Mouse (Mus musculus) liver, embryonic 14 days (tissue): ENCODE data around the gene Mageb3. TPM values are rescaled to one million over a fixed set of nuclear protein-coding genes. Genes with fewer than 3 reads are reported as not detected.

Experiments
- polyA plus RNA-seq: library from polyadenylated mRNA; depleted of rRNA; stranded (reverse); fragments of >200 nt; gene quantifications from 2 replicates; pipeline ENCODE4 v1.2.3, GENCODE M21; 2012; rRNA removed

The Mageb3 gene
- polyA plus RNA-seq = 0.05 TPM in 2 replicates

GRCm38 (mm10) chr2:121955765-121956223 lies at the start of gene Mageb3, which contains the start of gene Ctdspl2:
Mageb3 (minus strand) TSS chr2:121956092.
Ctdspl2 (plus strand) TSS chr2:121956001.

Other genes with a start within 250 kb of the Mageb3 start
- gene Frmd5, start 149.0 kb downstream of the Mageb3 start, polyA plus RNA-seq = 0.14 and 0.15 TPM in 2 replicates
- gene Casc4, start 89.1 kb downstream of the Mageb3 start, polyA plus RNA-seq = 3.8 and 4.2 TPM in 2 replicates
- gene Ctdspl2, start 91 bp downstream of the Mageb3 start, polyA plus RNA-seq = 7.4 and 8.9 TPM in 2 replicates
- gene Eif3j1, start 72.5 kb upstream of the Mageb3 start, polyA plus RNA-seq = 15.1 and 17.6 TPM in 2 replicates
- 2.2 and 2.7 TPM in 2 replicates for gene Spg11, start 162.3 kb upstream of the Mageb3 start, polyA plus RNA-seq
- 171 and 189 TPM in 2 replicates for gene B2m, start 191.6 kb upstream of the Mageb3 start, polyA plus RNA-seq
- 0.03 and 0.06 TPM in 2 replicates for gene Trim69, start 204.6 kb upstream of the Mageb3 start, polyA plus RNA-seq
- 0.05 and 0.06 TPM in 2 replicates for gene Patl2, start 230.1 kb upstream of the Mageb3 start, polyA plus RNA-seq
- gene Terb2, start 230.2 kb upstream of the Mageb3 start, polyA plus RNA-seq = not detected in 2 replicates